Mouse (Mus musculus) frontal cortex, adult 2 months (tissue): ENCODE measurements around the gene Fuca2. TPM values are rescaled to one million over a fixed set of nuclear protein-coding genes. Genes with fewer than 3 reads are reported as not detected.
"Not testable (repeated sequence)": the region's sequence is repeated elsewhere in the genome, so short reads cannot be mapped to it uniquely, and the experiment has no call there.

ENCODE experiments used
- DNase-seq, 2 experiments: peaks; one replicate each; pipeline ENCODE4 v3.0.0; 2022; ENCODE audit warnings: low spot score in 1 of 2; ENCODE audit errors: extremely low spot score in 1 of 2
- polyA plus RNA-seq: library from polyadenylated mRNA; depleted of rRNA; stranded (reverse); fragments of >200 nt; gene quantifications from 2 replicates; pipeline ENCODE4 v1.2.3, GENCODE M21; 2012; rRNA removed

Fuca2 gene
- 45.3 and 49.9 TPM in 2 replicates for polyA plus RNA-seq

DNA sequence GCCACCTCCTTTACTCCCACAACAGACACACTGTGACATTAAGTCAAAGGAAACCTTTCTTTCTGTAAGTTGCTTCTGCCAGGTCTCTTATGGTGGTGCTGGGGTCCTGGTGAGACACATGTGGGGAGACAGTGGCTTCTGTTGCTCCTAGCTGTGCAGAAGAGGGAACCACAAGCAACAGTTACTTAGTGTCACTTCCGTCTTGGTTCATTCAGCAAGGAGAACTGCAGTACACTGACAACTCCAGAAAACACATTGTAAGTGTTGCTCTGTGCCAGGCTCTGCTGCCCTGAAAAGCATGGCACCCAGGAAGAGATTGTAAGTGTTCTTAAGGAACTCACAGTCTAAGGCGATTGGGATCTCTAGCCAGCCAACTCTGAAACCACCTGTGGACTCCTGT is at the start of gene Fuca2:
Fuca2 (plus strand) TSS at position 210 of the 400 bp plus-strand sequence.
- no peak for DNase-seq

DNA sequence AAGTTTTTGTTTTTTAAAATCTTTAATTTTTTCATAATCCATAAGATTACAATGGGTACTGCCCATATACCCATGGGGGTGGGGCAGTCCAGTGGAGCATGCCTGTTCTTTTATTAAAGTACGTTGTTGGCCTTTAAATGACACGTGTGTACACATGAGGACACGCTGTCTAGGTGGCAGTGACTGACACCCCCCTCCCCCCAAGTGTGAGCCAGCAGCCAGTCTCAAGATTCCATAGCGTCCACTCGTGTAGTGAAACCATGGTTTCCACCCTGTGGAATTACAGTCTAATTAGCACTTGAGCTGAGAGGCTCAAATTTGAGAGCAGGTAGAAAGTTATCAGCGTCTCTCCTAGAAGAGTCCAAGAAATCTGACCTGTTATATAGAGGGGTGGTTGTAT is 47.7 kb upstream of the Fuca2 start:
- no peak for DNase-seq

DNA sequence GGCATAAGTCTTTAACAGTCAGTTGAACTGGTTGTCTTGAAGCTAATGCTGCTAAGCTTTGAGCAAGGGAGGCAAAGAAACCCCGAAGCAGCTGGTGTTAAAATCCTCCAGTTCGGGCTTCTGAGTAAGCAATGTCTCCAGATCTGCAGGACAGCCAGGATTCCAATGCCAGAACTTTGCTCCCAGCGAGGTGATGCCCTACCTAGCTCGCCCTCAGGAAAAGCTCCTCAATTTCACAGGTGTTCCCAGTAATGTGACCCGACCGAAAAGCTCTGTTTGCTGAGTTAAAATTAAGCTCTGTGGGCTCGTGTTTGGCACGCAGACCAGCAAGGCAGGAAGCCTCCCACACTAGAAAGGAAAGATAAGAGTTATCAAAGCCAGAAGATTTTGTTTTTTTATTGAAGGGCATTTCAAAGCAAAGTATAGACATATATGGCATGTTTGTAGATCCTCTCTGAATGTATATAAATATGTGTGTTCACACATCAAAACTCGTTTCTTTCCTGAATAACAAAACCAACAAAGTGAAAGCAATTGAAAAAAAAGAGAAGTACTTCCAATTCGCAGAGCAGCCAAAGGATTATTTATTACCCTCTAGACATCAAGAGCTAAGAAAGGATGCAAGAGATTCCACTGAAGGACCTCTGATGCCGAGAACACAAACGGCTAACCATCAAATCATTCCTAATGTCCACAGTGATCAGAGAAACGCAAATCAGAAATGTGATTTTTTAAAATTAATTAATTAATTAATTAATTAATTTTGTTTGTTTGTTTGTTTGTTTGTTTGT is 45.9 kb upstream of the Fuca2 start:
- peak in 1 of 2 experiments; percentile 8 for DNase-seq

DNA sequence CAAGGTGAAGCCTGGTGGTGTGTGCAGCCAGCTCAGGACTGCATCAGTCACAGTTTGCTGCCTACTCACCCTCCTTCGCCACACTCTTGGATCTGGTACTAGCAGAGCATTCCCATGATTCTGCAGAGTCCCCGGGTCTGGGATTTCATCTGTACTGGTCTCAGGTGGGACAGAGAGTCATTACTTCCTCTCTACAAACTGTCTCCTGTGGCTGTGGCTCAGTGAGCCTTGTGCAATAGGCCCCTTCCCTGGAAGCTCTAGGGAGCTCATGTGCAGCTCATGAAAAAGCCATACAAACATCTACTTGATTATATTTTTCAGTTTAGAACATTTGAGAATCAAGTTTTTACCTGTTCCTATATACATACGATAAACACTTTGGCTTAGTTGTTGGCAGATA is 35.0 kb upstream of the Fuca2 start:
- not testable (repeated sequence) for DNase-seq

DNA sequence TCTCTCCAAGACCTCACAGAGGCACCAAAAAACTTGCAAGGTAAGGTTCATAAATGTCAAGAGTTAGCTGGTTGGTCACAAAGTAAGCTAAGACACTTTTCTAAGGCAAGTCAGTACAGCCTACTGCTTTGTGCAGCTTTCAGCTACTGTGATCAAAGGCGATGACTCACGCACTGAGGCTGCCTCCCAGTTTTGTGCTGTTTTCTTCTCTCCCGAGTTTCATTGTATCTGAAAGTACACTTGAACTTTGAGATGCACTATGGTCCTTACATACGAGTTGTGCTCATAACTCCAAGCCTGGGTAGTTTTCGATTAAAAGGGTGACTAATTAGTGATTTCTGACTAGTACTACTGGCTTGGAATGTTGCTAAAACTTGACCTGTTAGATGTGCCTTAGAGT is 32.4 kb upstream of the Fuca2 start:
- DNase-seq, result peak in 1 of 2 experiments; percentile 25

DNA sequence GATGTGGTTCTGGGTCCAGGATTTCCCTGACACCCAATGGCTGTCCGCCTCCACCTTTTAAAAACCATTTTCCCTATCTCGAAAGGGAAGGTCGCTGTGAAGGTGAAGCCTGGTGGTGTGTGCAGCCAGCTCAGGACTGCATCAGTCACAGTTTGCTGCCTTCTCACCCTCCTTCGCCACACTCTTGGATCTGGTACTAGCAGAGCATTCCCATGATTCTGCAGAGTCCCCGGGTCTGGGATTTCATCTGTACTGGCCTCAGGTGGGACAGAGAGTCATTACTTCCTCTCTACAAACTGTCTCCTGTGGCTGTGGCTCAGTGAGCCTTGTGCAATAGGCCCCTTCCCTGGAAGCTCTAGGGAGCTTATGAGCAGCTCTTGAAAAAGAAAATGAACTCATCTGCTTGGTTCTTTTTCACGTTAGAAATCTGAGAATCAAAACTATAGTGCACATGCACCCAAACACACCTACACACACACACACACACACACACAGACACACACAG is 31.3 kb upstream of the Fuca2 start:
- DNase-seq, result not testable (repeated sequence)

DNA sequence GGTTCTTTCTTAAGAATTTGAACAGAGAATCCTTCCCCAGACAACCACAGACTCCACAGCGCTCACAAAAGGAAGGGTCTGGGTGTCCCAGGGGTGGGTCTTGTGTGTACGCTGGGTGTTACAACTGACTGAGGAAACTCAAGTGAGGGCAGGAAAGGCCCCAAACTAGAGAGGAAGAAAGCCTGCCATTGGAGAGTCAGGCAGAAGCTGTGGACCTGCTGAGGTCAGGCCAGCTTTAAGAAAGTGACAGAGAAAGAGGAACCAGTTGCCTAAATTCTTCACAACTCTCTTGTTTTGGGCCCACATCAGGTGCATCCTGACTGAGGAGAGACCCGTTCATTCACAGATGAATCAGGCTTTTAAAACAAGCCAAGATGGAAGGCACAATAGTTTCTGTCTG is 29.1 kb upstream of the Fuca2 start:
- DNase-seq, result no peak

DNA sequence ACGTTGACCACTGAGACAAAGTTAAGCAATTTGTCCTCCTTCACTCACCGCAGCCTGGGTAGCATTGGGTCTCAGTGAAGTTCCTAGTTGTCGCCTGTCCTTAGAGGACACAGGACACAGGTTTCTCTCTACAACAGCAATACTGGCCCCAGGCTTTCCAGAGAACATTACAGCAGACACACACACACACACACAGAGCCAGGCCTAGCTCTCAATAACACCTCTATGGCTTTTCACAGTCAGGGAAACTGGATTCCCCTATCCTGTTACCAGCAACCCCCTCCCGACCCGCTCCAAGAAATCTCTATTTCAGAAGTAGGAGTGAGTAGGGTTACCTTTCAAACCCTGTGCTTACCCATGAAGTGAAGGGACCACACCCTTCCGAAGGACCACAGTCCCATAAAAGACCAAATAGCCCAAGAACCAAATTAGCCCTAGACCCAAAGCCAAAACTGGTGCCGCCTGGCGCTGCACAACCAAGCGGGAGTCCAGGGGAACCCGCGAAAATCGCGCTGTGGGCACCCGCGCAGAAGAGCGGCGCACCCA is 26.0 kb upstream of the Fuca2 start:
- DNase-seq, result no peak

DNA sequence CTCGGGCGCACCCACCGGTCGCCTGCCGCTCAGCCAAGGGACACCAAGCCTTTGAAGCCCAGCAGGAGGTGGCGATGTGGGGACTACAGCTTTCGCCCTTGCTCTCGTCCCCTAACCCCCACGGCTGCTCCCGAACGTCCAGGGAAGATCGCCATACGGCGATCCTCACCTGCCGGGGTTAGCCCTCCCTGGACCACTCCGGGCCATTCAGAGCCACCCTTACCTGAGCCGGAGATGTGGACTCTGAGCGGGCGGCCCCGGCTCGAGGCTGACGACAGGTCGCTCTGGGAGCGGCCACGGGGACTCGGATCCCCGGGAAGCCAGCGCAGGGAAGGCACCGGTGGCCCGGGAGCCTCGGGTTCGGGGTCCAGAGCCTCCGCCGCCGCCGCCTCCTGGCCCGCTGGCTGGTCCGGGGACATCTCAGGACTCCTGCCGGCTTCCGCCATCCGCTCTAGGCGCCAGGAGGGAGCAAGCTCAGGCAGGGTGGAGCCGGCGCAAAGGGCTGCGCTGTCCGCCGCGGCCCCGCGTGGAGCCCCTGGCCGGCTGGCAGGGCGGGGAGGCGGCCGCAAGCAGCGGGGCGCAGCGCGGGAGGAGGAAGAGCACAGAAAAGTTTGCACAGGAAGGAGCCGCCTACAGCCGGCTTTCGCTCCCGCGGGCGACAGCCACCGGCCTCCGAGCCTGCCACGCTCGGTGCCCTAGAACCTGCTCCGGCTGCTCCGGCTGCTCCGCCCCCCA is 25.3 kb upstream of the Fuca2 start, which contains the start of gene Phactr2:
Phactr2 (minus strand) TSS at position 580 of the 735 bp plus-strand sequence.
- DNase-seq, result peak in 1 of 2 experiments; percentile 13

DNA sequence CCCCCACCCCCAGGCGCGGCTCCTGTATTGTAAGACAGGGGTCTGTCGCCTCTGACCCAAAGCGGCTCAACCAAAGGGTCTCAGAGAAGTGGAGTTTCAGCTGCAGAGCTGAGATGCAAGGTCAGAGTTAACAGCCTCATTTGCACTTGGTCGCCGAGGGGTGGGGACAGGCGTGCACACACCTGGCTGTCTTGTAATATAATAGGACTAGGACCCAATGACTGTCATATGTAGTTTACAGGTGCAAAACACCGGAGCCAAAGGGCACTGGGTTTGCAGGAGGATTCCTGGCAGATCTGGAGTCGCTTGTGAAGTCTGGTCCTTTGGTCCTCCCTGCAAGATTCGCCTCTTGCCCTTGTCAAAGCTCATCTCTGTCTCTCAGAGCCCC is 24.8 kb upstream of the Fuca2 start:
- no peak for DNase-seq

DNA sequence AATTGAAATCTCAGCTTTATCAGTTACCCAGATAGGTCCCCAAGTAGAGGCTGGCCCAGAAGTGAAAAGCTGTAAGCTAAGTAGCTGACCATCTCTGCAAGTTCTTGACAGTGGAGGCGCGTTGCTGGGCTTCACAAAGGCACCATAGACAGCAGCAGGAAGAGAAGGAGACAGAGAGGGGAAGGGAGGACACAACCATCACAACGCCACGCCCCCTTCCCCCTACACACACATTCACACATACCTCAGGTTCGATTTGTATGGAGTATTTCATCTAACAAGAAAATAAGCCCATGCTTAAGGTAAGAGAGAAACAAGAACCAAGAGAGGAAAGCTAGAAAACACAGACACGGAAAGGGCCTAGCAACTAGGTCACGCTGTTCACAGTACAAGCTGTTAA is 24.2 kb upstream of the Fuca2 start:
- DNase-seq, result peak in 1 of 2 experiments; percentile 15

DNA sequence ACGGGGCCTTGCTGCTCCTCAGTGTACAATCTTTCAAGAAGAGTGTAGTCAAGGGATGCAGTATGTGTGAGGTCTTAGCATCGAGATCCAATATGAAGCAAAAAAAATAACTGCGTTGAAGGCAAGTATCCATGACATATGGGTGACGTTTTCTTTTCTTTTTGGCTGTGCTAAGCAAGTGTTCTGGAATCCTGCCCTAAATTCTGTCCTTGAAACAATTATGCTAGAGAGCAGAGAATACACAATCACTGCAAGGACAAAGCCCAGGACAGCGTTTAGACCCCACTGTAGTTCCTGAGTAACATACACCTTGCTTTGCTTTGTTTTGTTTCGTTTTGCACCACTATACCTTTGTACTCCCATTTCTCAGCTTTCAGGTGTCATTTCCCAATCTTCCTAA is 20.0 kb upstream of the Fuca2 start:
- DNase-seq, result no peak

DNA sequence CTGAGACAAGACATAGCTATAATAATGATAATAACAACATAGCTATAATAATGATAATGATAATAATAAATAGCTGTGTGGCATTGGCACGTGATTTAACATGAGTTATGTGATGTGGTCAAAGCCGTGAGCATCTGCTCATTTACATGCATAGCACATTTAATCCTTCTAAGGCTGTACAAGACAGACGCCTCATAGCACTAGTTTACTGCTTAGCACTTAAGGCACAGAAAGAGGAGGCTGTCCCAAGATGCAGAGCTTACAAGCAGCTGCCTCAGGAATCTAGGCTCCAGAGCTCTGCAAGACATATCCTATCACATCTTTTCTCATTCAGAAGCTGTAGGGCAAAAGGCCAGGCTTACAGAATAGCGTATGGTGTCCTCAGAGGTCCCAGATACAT is 13.4 kb upstream of the Fuca2 start:
- DNase-seq, result no peak

DNA sequence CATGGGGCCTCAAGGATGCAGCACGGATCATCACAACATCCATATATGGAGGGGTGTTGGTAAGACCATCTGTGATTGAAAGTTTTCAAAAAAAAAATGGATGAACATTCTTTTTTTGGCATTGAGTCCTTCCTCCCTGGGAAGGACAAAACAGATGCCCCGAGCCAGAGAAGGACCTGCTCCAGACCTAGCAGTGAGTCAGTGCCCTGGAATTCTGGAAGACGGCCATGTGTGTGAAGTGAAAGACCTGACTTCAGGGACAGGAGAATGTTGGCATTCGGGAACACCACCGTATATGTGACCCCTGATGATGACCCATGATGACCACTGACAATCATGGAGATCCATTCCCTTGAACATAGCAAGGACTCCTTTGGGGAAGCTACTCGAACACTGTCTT is 9.7 kb upstream of the Fuca2 start:
- no peak for DNase-seq

DNA sequence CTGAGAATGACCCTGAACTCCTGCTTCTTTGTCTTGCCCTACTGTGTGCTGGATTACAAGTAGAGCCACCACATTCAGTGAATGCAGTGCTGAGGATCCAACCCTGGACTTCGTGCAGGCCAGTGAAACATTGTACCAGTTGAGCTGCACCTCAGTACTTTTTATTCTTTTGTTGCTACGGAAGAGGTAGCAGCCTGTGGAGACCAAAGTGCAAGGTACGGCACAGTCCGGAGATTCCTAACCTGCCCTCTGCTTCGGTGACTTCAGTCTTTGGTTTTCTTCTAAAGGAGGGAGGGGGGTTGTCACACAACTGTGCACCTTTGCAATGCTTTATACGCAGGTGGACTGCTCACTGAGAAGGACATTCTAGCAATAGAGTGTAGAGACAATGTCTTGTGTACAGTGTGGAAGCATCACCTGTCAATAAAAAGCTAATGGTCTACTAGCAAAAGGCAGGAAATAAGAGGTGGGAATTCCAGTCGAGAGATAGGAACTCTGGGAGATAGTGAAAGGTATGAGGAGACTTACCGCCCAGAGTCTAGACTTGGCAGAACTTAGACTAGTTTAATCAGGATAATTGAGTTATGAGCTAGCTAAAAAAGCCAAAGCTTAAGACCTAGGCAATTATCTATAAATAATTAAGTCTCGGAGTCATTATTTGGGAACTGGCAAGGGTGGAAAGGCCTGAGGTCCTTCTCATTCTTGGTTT is 5.2 kb upstream of the Fuca2 start:
- DNase-seq, result no peak

DNA sequence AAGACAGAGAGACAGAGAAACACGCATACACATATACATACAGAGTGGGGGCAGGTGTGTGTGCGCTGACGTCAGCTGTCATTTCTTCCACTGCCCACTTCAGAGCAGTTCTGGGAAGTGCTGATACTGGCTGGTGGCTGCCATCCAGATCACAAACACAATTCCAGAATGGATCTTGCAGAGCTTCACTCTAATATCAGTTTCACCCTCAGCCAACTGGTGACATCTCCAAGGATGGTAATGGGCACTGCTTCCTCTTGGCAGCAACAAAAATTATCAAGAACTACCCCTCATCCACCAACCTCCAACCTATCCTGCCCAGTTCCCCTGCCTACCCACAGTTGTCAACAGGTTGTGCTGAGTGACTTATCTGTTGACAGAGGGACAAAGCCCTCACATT is 3.0 kb upstream of the Fuca2 start:
- DNase-seq, result no peak

DNA sequence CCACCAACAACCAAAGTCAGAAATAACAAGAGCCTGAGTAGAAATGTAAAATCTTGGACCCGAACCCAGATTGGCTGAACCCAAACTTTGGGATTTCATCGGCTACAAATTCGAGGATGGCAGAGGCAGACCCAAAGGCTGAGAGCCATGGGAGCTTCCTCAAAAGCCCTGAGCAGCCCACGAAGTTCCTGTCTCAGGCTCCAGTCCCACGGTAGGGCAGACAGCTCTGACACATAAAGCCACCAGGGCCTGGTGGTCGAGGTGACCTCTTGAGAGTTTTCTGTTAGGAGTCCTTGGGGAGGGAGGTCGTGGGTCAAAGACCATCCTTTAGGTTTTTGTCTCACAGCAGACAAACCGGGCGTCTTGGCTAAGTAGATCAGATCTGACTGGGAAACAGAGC is 1.1 kb downstream of the Fuca2 start:
- DNase-seq, result no peak

DNA sequence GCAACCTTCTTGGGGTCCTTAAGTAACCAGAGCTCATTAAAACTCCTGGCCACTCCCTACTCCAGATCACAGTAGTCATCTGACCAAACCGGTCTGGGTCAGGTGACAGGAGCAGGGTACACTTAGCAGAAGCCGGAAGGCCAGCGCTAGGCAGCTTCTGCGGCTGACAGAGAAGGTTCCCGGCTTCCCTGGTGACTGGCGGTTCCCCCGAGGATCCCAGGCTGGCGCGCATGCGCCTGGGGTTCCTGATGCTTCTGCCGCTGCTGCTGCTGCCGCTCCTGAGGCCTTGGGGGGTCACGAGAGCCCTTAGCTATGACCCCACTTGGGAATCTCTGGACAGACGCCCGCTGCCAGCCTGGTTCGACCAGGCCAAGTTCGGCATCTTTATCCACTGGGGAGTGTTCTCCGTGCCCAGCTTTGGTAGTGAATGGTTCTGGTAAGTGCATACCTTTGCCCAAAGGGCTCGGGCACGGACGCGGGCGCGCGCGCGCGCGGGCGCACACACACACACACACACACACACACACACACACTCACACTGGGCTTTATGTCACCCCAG is 1.7 kb downstream of the Fuca2 start:
- peak; percentile 77 to 90 for DNase-seq

DNA sequence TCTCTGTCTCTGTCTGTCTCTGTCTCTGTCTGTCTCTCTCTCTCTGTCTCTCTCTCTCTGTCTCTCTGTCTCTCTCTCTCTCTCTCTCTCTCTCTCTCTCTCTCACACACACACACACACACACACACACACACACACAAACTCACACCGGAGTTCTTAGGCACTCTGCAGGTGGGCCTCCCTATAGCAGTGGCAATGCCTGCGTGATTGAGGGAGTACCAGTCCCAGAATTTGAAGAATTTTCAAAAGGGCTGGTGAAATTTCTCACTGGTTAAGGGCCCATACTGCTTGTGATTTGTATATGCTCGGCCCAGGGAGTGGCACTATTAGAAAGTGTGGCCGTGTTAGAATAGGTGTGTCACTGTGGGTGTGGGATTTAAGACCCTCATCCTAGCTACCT is 2.2 kb downstream of the Fuca2 start:
- DNase-seq, result not testable (repeated sequence)

DNA sequence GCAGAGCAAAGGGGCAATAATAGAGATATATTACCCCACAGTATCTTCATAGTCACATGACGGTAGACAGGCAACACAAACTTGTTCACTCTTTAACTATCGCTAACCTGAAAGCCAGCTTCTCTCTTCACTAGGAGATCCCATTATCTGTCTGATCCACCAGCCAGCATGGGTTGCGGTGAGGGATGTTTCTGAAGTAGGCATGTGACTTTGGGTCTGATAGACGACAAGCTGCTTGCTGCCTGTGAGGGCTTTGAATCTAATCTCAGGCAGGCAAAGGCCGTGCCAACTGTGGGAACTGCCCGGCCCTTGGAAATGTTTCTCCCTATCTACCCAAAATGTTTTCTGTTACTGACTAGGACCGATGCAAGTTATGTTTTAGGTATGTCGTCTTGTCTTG is 3.0 kb downstream of the Fuca2 start:
- DNase-seq, result no peak

DNA sequence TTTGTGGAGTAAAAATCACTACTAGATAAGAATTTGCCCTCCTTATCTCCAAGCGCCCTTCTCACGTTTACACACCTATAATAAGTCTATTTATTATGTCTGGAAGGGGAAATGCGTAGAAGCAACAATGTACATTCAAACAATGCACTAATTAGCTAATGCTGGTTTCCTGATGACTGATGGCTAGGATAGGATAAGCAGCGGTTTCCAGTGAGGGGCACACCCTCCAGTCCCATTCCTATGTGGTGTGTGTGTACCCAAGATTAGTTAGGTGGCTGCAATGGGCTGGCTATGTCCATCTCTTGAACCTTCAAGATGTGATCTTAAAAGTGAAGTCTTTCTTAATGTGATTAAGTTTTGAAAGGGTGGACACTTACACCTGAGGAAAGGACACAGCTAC is 22.5 kb downstream of the Fuca2 start:
- DNase-seq, result no peak
